Mouse (Mus musculus) midbrain, embryonic 15.5 days (tissue): Measurements from ENCODE around the gene Cyb5r4. TPM values are rescaled to one million over a fixed set of nuclear protein-coding genes. Genes with fewer than 3 reads are reported as not detected.
"Not testable (repeated sequence)": the region's sequence is repeated elsewhere in the genome, so short reads cannot be mapped to it uniquely, and the experiment has no call there.

Experiments used
- ATAC-seq: fragments of 200-750 bp; cut with Nextera tagmentation; replicated peaks from 2 replicates; pipeline ENCODE4 v1.8.0; 2017; ENCODE audit warnings: moderate TSS enrichment
- H3K27ac ChIP-seq: fragments of 300-500 bp; sonication (generic); 2 replicates; pipeline ENCODE4 v1.5.1; 2015; ENCODE audit warnings: mild to moderate bottlenecking, inconsistent platforms
- H3K27me3 ChIP-seq: fragments of 300-500 bp; sonication (generic); replicated peaks from 2 replicates; pipeline ENCODE4 v1.6.1; 2015; ENCODE audit warnings: inconsistent platforms
- H3K36me3 ChIP-seq: fragments of 300-500 bp; sonication (generic); replicated peaks from 2 replicates; pipeline ENCODE4 v1.6.1; 2015; ENCODE audit warnings: inconsistent platforms
- H3K4me1 ChIP-seq: fragments of 300-500 bp; sonication (generic); 2 replicates; pipeline ENCODE4 v1.6.1; 2015; ENCODE audit warnings: inconsistent platforms
- H3K4me2 ChIP-seq: fragments of 300-500 bp; sonication (generic); 2 replicates; pipeline ENCODE4 v1.6.1; 2015; ENCODE audit warnings: inconsistent platforms, mild to moderate bottlenecking, moderate library complexity
- H3K4me3 ChIP-seq: fragments of 300-500 bp; sonication (generic); 2 replicates; pipeline ENCODE4 v1.5.1; 2015; ENCODE audit warnings: mild to moderate bottlenecking, inconsistent platforms
- H3K9ac ChIP-seq: fragments of 300-500 bp; sonication (generic); 2 replicates; pipeline ENCODE4 v1.6.1; 2015; ENCODE audit warnings: mild to moderate bottlenecking, inconsistent platforms
- H3K9me3 ChIP-seq: fragments of 300-500 bp; sonication (generic); 2 replicates; pipeline ENCODE4 v1.6.1; 2016; ENCODE audit warnings: inconsistent platforms
- WGBS: fragments of 180-500 bp; shearing (Covaris S2); methylation state at CpG from one replicate; pipeline ENCODE4 v1.1.7; 2015; ENCODE audit warnings: mixed read lengths; 5-methylcytosine and 5-hydroxymethylcytosine counted together
- polyA plus RNA-seq: library from polyadenylated mRNA; unstranded; fragments of >200 nt; fragmentation: Nextera tagmentation; extraction: Ambion mirVana; gene quantifications from 2 replicates; pipeline ENCODE4 v1.2.1, GENCODE M21; 2015

Gene Cyb5r4
- 55.0 and 56.9 TPM in 2 replicates for polyA plus RNA-seq

DNA sequence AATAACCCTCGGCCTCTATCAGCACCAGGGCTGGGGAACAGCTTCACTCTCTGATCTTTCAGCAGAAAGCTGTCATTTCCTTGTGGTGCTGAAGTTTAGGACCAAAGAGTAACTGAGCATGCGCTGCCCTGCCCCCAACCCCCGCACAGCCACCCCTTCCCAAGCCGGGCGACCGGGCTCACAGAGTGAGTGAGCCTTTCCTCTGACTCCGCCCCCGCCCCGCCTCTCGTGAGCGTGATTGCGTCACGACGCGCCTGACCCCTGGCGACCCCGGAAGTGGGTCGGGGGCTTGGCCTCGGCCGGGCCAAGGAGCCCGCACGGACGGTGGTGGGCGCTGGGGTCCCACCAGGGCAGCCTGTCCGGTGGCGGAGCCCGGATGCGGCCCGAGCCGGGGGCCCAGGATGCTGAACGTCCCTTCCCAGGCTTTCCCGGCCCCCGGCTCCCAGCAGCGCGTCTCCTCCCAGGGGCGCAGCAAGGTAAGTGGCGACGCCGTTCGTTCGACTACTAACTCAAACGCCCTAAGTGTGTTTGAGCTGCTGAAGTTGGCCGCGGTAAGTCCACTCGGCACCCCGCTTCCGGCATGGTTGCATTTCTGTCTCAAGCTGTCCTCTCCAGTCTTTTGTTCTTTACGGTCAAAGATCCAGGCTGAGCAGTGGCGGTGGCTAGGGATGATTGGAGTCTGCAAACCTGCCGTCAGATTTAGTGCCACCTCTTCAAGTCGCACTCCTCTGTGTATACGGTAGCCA lies at the start of gene Cyb5r4:
Gene Cyb5r4 (plus strand): TSS at position 237 of the 746 bp plus-strand sequence.
- peak within 1 kb of the TSS; percentile 77 for H3K4me3 ChIP-seq
- WGBS, result under 1% methylated on average over 51 of the region's 52 CpGs

DNA sequence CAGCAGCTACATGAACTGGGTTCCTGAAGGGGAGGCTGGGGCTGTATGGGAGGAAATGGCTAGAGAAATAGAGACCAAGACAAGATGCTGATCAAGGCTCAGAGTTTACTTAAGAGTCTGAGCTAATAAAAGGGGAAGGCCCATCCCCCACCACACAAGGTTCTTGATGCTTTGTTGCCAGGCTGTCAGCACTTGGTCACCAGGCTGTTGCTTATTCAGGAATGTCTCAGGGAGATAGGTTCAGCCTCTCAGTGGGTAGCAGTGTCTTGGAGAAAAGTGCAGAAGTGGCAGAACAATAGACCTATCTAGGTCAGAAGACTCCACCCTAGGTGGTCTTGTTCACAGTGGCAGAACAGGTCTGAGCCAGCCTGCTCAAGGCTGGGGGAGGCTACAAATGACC lies 49.3 kb upstream of the Cyb5r4 start:
- H3K9me3 ChIP-seq, H3K9ac ChIP-seq, H3K4me3 ChIP-seq, H3K4me1 ChIP-seq, H3K4me2 ChIP-seq, H3K27me3 ChIP-seq, H3K27ac ChIP-seq, ATAC-seq, H3K36me3 ChIP-seq: not testable (repeated sequence)

More for the DNA sequence above, at the start of gene Cyb5r4:
- Histone ChIP-seq H3K4me2 (peak within 1 kb of the TSS; percentile 49), H3K27ac (peak within 1 kb of the TSS; percentile 83), H3K4me1 (peaks cover 22% of the 10 kb centered on the region), H3K9ac (peak within 1 kb of the TSS; percentile 68), H3K36me3 (no peaks in the 10 kb centered on the region), H3K9me3 (no peaks in the 10 kb centered on the region), H3K27me3 (no peaks in the 10 kb centered on the region)
- ATAC-seq, result peak; percentile 100

DNA sequence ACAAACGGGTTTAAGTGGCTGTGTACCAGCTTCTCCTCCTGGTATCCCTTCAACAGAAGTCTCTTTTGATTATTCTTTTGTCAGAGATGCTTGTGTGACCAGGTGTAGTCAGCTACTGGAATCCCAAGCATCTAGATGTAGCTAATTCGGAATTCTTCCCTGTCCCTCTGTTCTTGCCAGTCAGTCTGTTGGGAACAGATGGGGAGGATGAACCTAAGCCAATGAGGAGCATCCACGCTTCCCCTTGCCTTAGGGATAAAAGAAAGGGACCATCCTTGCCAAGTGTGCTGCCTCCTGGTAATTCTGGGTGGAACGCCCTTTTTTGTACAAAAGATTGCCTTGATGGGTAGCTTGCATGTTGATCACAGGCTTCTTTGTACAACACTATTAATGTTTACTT lies 48.3 kb upstream of the Cyb5r4 start:
- WGBS, result 67% methylated on average over 4 of the region's 4 CpGs
- no peak overlapping the region for H3K9ac ChIP-seq
- H3K27me3 ChIP-seq, result no peaks in the 10 kb centered on the region
- ATAC-seq, result no peak
- H3K9me3 ChIP-seq, result no peaks in the 10 kb centered on the region
- no peak overlapping the region for H3K4me2 ChIP-seq
- no peak overlapping the region for H3K27ac ChIP-seq
- no peaks in the 10 kb centered on the region for H3K36me3 ChIP-seq
- no peaks in the 10 kb centered on the region for H3K4me1 ChIP-seq
- no peak overlapping the region for H3K4me3 ChIP-seq

DNA sequence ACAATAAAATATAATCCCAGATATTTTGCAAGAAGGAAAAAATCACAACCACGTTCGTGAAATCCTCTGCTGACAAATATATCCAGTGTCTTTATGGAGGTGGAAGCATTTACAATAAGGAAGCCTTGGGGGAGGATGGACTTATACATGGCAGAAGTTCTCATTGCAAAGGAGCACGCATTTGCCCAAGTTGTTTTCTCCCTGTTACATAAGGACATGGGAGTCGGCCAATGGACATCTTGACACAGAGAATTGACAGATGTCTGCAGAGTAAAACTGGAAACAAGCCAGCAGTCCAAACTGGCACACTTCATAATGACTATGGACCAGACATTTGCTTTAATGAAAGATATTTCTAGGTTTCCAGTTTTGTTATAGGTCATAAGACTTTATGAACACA lies 44.9 kb upstream of the Cyb5r4 start:
- Histone ChIP-seq H3K9ac (no peak overlapping the region), H3K4me1 (peaks cover 3% of the 10 kb centered on the region; the same call in 1 of the 2 replicates), H3K4me2 (no peak overlapping the region), H3K4me3 (no peak overlapping the region), H3K9me3 (no peaks in the 10 kb centered on the region), H3K27ac (no peak overlapping the region), H3K27me3 (no peaks in the 10 kb centered on the region), H3K36me3 (no peaks in the 10 kb centered on the region)
- WGBS, result 84% methylated on average over 4 of the region's 4 CpGs
- ATAC-seq, result no peak

DNA sequence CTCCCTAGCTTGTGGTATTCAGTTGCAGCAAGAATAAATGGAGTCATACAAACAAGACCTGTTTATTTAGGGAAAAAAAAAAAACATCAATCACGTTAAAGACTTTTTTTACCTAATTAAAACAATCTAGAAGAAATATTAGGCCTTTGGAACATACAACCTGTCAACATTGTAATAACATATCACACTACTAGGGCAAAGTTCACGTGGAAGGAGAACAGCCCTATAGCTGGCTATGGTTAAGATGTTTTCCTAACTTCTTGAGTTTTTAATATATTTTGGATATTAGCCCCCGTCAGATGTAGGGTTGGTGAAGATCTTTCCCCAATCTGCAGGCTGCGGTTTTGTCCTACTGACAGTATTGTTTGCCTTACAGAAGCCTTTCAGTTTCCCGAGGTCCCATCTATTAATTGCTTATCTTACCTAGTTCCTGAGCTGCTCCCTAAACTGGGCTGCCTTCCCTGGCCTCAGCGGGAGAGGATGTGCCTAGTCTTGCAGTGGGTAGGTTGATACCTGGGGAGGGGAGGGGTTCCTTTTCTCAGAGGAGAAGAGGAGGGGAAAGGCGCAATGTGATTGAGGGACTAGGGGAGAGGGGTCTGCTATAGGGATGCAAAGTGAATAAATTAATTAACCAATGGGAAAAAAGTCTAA lies 43.4 kb upstream of the Cyb5r4 start:
- H3K4me2 ChIP-seq, result no peak overlapping the region
- peaks cover 3% of the 10 kb centered on the region; the same call in 1 of the 2 replicates for H3K4me1 ChIP-seq
- no peak overlapping the region for H3K27ac ChIP-seq
- no peak overlapping the region for H3K9ac ChIP-seq
- H3K27me3 ChIP-seq, result no peaks in the 10 kb centered on the region
- no peaks in the 10 kb centered on the region for H3K9me3 ChIP-seq
- no peak for ATAC-seq
- H3K4me3 ChIP-seq, result no peak overlapping the region
- H3K36me3 ChIP-seq, result no peaks in the 10 kb centered on the region
- WGBS, result 77% methylated on average over 7 of the region's 7 CpGs

DNA sequence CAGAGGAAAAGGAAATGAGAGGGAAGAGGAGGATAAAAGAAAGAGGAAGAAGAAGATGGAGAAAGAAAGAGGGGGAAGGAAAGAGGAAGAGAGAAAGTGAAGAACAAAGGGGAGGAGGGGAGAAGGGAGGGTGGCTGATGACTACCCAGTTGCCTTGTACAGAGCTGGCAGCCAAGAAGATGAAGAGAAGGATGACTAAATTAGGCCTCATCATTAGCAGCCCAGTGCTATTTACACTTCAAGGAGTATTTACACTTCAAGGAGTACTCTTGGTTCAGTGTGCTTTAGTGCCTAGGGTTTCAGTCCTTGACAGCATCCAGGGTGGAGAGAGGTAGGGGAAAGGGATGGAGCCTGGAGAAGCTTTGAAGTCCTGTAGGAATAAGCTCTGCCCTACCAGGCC lies 41.8 kb upstream of the Cyb5r4 start:
- no peaks in the 10 kb centered on the region for H3K36me3 ChIP-seq
- H3K4me3 ChIP-seq, result no peak overlapping the region
- no peak overlapping the region for H3K27ac ChIP-seq
- ATAC-seq, result peak; percentile 62
- no peak overlapping the region for H3K9ac ChIP-seq
- H3K4me2 ChIP-seq, result no peak overlapping the region
- H3K9me3 ChIP-seq, result no peaks in the 10 kb centered on the region
- H3K27me3 ChIP-seq, result no peaks in the 10 kb centered on the region
- H3K4me1 ChIP-seq, result peaks cover 3% of the 10 kb centered on the region; the same call in 1 of the 2 replicates

DNA sequence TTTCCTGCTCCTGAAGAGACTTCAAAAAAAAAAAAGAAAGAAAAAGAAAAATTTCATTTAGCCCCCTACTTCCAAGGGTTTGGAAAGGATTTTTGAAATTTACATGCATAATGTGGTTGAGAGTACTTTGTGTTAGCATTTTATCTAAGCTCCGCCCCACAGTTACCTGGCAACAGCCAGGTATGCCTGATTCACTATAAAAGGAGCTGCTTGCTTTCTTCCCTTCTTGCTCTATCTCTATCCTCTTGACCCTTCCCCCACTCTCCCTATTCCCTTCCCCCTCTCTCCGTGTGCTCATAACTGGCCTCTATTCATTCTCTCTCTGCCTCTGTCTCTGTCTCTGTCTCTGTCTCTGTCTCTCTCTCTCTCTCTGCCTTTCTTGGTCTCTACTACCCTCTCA lies 40.9 kb upstream of the Cyb5r4 start:
- peak; percentile 28; the same call in 1 of the 2 replicates for ATAC-seq
- H3K4me2 ChIP-seq, result no peak overlapping the region
- H3K4me1 ChIP-seq, result peaks cover 3% of the 10 kb centered on the region; the same call in 1 of the 2 replicates
- WGBS, result 51% methylated on average over 2 of the region's 2 CpGs
- no peak overlapping the region for H3K9ac ChIP-seq
- H3K9me3 ChIP-seq, result no peaks in the 10 kb centered on the region
- no peak overlapping the region for H3K27ac ChIP-seq
- H3K36me3 ChIP-seq, result no peaks in the 10 kb centered on the region
- H3K27me3 ChIP-seq, result no peaks in the 10 kb centered on the region
- no peak overlapping the region for H3K4me3 ChIP-seq

DNA sequence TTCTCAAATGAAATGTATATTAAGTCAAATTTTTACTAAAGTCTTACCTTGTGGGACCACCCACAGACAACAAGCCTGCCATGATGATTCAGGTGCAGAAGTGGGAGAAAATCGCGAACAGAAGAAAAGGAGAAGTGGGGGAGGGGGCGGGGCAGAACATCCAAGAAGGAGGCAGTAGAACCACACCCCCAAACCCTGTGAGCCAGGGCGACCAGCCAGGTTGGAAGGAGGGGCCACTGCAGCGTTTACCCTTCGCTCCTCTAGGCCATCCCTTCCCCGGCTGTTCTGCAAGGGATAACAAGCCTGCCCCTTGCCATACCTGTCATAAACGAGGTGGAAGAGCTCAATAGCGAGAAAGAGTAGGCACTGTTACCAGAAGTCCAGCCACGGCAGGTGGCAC lies 40.3 kb upstream of the Cyb5r4 start:
- 22% methylated on average over 10 of the region's 10 CpGs for WGBS
- no peak overlapping the region for H3K9ac ChIP-seq
- no peak; the same call in 1 of the 2 replicates for ATAC-seq

DNA sequence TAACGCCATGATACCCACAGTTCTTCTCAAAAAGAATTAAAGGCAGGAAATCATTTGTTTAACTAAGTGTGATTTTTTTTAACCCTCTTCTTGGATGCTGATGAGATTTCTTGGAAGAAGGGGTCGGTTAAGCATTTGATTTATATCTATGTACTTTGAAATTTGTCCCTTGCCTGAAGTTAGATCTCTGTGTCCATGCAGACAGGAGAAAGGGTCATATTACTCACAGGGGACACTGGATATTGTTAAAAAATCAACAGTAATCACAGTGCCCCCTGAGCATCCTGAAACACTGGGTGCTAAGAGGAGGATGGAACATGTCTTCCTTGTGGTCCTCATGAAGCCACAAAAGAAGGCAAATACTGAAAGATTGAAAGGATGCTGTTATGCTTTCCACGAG lies 37.2 kb upstream of the Cyb5r4 start:
- H3K4me3 ChIP-seq, result no peak overlapping the region
- H3K36me3 ChIP-seq, result no peaks in the 10 kb centered on the region
- no peaks in the 10 kb centered on the region for H3K9me3 ChIP-seq
- H3K27me3 ChIP-seq, result no peaks in the 10 kb centered on the region
- H3K4me2 ChIP-seq, result no peak overlapping the region
- H3K27ac ChIP-seq, result no peak overlapping the region
- WGBS, result 81% methylated on average over 3 of the region's 3 CpGs
- H3K4me1 ChIP-seq, result peaks cover 3% of the 10 kb centered on the region; the same call in 1 of the 2 replicates
- no peak for ATAC-seq
- no peak overlapping the region for H3K9ac ChIP-seq

More for the DNA sequence above, 40.3 kb upstream of the Cyb5r4 start:
- H3K9me3 ChIP-seq, result no peaks in the 10 kb centered on the region
- no peak overlapping the region for H3K4me2 ChIP-seq
- no peak overlapping the region for H3K27ac ChIP-seq
- H3K4me1 ChIP-seq, result peaks cover 3% of the 10 kb centered on the region; the same call in 1 of the 2 replicates
- H3K36me3 ChIP-seq, result no peaks in the 10 kb centered on the region
- H3K4me3 ChIP-seq, result no peak overlapping the region
- no peaks in the 10 kb centered on the region for H3K27me3 ChIP-seq

DNA sequence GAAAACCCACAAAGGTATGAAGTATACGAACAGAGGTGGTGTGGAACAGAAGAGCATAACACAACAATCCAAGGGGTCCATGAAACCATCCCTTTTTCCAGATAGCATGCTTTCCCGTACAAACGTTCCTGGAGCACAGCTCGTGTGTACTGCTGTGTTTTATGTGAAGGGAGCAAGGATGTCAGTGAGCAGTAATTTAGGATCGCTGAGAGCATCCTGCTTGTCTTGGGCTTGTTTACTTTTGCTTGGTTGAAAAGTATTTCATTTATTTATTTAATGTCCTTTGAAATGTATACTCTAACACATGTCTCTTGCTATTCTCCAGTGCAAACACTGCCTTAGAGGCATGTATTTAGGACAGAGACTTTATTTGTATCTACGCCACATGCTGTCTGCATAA lies 36.7 kb upstream of the Cyb5r4 start:
- Histone ChIP-seq H3K9ac (no peak overlapping the region), H3K36me3 (no peaks in the 10 kb centered on the region), H3K4me2 (no peak overlapping the region), H3K9me3 (no peaks in the 10 kb centered on the region), H3K4me1 (peaks cover 3% of the 10 kb centered on the region; the same call in 1 of the 2 replicates), H3K27me3 (no peaks in the 10 kb centered on the region), H3K4me3 (no peak overlapping the region), H3K27ac (no peak overlapping the region)
- WGBS, result 83% methylated on average over 6 of the region's 6 CpGs
- ATAC-seq, result no peak

DNA sequence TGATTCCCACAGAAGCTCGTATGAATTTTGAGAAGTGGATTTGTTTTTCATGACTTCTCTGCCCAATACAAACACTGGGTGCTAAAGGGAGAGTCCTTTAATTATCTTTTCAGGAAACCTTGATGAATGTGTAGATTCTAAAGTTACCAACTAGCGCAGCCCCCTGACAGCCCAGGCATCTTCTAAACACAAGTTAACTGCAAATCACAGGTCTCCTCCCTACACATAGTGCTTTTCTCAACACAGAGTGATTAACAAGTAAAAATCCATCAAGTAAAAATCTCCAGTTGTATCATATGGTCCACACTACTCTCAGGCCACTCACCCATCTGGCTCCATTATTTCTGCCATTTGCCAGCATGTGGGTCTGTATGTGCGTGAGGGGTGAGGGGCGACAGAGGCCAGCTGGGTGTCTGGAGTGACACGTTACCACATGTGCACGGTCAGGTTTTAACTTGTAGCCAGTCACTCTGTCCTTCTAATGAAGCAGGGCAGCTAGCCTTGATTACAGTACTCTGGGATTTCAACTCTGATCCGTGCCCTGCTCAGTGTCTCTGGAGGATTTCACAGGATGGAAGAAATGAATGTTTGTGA lies 35.0 kb upstream of the Cyb5r4 start:
- Histone ChIP-seq H3K9me3 (no peaks in the 10 kb centered on the region), H3K4me2 (no peak overlapping the region), H3K4me3 (no peak overlapping the region), H3K36me3 (no peaks in the 10 kb centered on the region), H3K27me3 (no peaks in the 10 kb centered on the region), H3K4me1 (no peaks in the 10 kb centered on the region), H3K9ac (no peak overlapping the region), H3K27ac (no peak overlapping the region)
- ATAC-seq, result no peak
- WGBS, result 73% methylated on average over 7 of the region's 7 CpGs

DNA sequence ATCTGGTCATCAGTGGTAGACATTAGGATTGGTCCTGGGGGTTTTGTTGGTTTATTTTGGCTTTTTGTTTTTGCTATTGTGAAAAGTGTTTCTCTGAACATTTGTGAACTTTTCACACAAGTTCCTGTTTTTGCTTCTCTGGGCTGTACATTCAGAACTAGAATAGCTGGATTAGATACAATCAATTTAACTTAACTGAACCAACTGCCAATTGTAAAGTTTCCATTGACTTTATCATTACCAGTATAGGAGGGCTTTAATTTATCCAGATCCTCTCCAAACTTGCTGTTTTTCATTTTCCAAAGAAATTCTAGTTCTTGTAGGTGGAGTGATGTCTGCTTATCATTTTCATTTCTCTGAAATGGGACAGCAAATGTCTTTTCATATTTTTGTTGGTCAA lies 32.0 kb upstream of the Cyb5r4 start:
- ATAC-seq, result no peak
- Histone ChIP-seq H3K9me3 (no peaks in the 10 kb centered on the region), H3K4me2 (no peak overlapping the region), H3K9ac (no peak overlapping the region), H3K4me3 (no peak overlapping the region), H3K27ac (no peak overlapping the region), H3K27me3 (no peaks in the 10 kb centered on the region), H3K4me1 (no peaks in the 10 kb centered on the region), H3K36me3 (no peaks in the 10 kb centered on the region)
